Mouse (Mus musculus): ENCODE data around the gene Unc50. TPM values are rescaled to one million over a fixed set of nuclear protein-coding genes. Genes with fewer than 3 reads are reported as not detected.

Gene Unc50
- polyA plus RNA-seq, 1 experiment = 65.9 TPM

DNA sequence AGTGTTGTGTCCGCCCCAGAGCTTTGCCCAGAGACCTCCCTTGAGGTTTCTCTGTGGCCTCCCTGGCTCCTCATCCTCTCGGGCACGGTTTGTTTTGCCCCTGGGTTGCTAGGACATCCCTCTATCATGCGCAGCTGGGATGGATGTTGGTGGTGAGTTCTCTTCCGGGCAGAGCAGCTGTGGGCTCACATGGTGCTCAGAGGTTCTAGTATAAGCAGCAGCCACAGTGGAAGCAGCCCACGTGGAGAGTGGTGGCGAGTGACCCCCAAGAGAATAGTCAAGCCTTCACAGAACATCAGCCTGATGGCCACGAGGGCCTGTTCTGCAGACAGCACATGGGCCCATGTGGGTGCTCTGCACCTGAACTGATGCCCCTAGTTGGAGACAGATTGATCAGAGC, 22.7 kb upstream of the Unc50 start:
- Histone ChIP-seq H3K4me1 (ENCODE audit: control insufficient read depth, insufficient read depth, low read length) (peaks cover 10% of the 10 kb centered on the region), H3K27ac (ENCODE audit: insufficient read depth, low read depth, low read length) (no peak overlapping the region), H3K4me3 (ENCODE audit: insufficient read depth, low read length) (no peak overlapping the region)
- TF ChIP-seq CTCF (IDR thresholded peaks at IDR 0.05; ENCODE audit: low read depth, low read length) (no peak), POLR2A (IDR thresholded peaks at IDR 0.05; ENCODE audit: borderline replicate concordance, low read depth, low read length) (no peak)

GRCm38 (mm10) chr1:37408059-37408458, 21.9 kb upstream of the Unc50 start:
- H3K4me1 ChIP-seq (ENCODE audit: control insufficient read depth, insufficient read depth, low read length) = peaks cover 10% of the 10 kb centered on the region
- H3K4me3 ChIP-seq (ENCODE audit: insufficient read depth, low read length) = no peak overlapping the region
- no peak for TF ChIP-seq CTCF (IDR thresholded peaks at IDR 0.05; ENCODE audit: low read depth, low read length)
- TF ChIP-seq POLR2A (IDR thresholded peaks at IDR 0.05; ENCODE audit: borderline replicate concordance, low read depth, low read length) = no peak
- H3K27ac ChIP-seq (ENCODE audit: insufficient read depth, low read depth, low read length) = no peak overlapping the region

DNA sequence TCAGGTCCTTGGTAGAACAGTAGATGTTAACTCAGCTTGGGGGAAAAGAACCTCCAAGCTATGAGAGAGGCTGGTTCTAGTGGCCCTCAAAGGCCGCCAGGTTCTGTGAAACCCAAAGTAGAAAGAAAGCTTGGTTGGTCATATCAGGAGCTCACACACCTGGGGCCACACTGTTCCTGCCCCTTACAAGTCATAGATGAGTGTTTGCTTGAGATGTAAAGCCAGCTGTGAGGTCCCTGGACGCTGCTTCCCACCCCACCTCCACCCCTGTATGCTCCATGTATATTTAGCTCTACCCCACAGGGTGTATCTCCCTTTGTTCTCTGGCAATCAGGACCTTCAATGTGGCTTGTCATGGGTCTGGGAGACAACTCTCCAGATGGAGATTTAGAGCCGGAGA, 21.3 kb upstream of the Unc50 start:
- Histone ChIP-seq H3K4me1 (ENCODE audit: control insufficient read depth, insufficient read depth, low read length) (peaks cover 10% of the 10 kb centered on the region), H3K27ac (ENCODE audit: insufficient read depth, low read depth, low read length) (no peak overlapping the region)
- TF ChIP-seq CTCF (IDR thresholded peaks at IDR 0.05; ENCODE audit: low read depth, low read length) (no peak), POLR2A (IDR thresholded peaks at IDR 0.05; ENCODE audit: borderline replicate concordance, low read depth, low read length) (no peak)

GRCm38 (mm10) chr1:37409647-37410046, 20.3 kb upstream of the Unc50 start:
- no peak overlapping the region for H3K4me3 ChIP-seq (ENCODE audit: insufficient read depth, low read length)
- TF ChIP-seq POLR2A (IDR thresholded peaks at IDR 0.05; ENCODE audit: borderline replicate concordance, low read depth, low read length) (no peak), CTCF (IDR thresholded peaks at IDR 0.05; ENCODE audit: low read depth, low read length) (no peak)

More for the DNA sequence above, 21.3 kb upstream of the Unc50 start:
- H3K4me3 ChIP-seq (ENCODE audit: insufficient read depth, low read length) = no peak overlapping the region

GRCm38 (mm10) chr1:37415394-37415793, 14.5 kb upstream of the Unc50 start:
- H3K4me1 ChIP-seq (ENCODE audit: control insufficient read depth, insufficient read depth, low read length) = no peaks in the 10 kb centered on the region
- H3K4me3 ChIP-seq (ENCODE audit: insufficient read depth, low read length) = no peak overlapping the region
- H3K27ac ChIP-seq (ENCODE audit: insufficient read depth, low read depth, low read length) = no peak overlapping the region
- TF ChIP-seq POLR2A (IDR thresholded peaks at IDR 0.05; ENCODE audit: borderline replicate concordance, low read depth, low read length) = no peak
- TF ChIP-seq CTCF (IDR thresholded peaks at IDR 0.05; ENCODE audit: low read depth, low read length) = no peak

More at GRCm38 (mm10) chr1:37409647-37410046, 20.3 kb upstream of the Unc50 start:
- peaks cover 10% of the 10 kb centered on the region for H3K4me1 ChIP-seq (ENCODE audit: control insufficient read depth, insufficient read depth, low read length)
- H3K27ac ChIP-seq (ENCODE audit: insufficient read depth, low read depth, low read length) = no peak overlapping the region

- peak; percentile 98 for TF ChIP-seq CTCF (IDR thresholded peaks at IDR 0.05; ENCODE audit: low read depth, low read length)
- no peak for TF ChIP-seq POLR2A (IDR thresholded peaks at IDR 0.05; ENCODE audit: borderline replicate concordance, low read depth, low read length)
- Histone ChIP-seq H3K4me3 (ENCODE audit: insufficient read depth, low read length) (no peak overlapping the region), H3K27ac (ENCODE audit: insufficient read depth, low read depth, low read length) (no peak overlapping the region), H3K4me1 (ENCODE audit: control insufficient read depth, insufficient read depth, low read length) (peaks cover 2% of the 10 kb centered on the region; the same call in 1 of the 2 replicates)
These were observed 10.5 kb upstream of the Unc50 start for GRCm38 (mm10) chr1:37419420-37419819.

GRCm38 (mm10) chr1:37427144-37427875, 2.6 kb upstream of the Unc50 start:
- peak overlapping the region; percentile 66 for H3K27ac ChIP-seq (ENCODE audit: insufficient read depth, low read depth, low read length)
- TF ChIP-seq CTCF (IDR thresholded peaks at IDR 0.05; ENCODE audit: low read depth, low read length) = no peak
- no peak for TF ChIP-seq POLR2A (IDR thresholded peaks at IDR 0.05; ENCODE audit: borderline replicate concordance, low read depth, low read length)
- no peak overlapping the region for H3K4me3 ChIP-seq (ENCODE audit: insufficient read depth, low read length)
- H3K4me1 ChIP-seq (ENCODE audit: control insufficient read depth, insufficient read depth, low read length) = peaks cover 22% of the 10 kb centered on the region

DNA sequence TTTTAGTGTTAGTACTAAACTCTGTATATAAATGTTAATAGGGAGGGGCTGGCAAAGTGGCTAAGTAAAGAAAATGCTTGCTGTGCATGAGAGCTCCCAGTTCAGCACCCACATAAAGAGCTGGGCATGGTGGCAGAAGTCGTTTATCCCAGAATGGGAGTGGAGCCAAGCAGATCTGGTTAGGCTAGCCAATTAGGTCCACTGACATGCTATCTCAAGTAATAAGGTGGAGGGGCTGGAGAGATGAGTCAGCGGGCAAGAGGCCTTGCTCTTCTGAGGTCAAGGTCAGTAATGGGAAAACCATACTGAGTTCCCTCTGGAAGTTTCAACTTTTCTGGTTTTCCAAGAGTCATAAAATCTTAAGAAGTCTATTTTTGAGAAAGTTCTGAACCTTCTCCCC, 1.0 kb upstream of the Unc50 start:
- TF ChIP-seq CTCF (IDR thresholded peaks at IDR 0.05; ENCODE audit: low read depth, low read length) (no peak), POLR2A (IDR thresholded peaks at IDR 0.05; ENCODE audit: borderline replicate concordance, low read depth, low read length) (no peak)
- peak overlapping the region; percentile 36 for H3K27ac ChIP-seq (ENCODE audit: insufficient read depth, low read depth, low read length)
- peaks cover 22% of the 10 kb centered on the region for H3K4me1 ChIP-seq (ENCODE audit: control insufficient read depth, insufficient read depth, low read length)
- peak overlapping the region; percentile 89 for H3K4me3 ChIP-seq (ENCODE audit: insufficient read depth, low read length)

- no peak overlapping the region for H3K27ac ChIP-seq (ENCODE audit: insufficient read depth, low read depth, low read length)
These were observed 430 bp downstream of the Unc50 start for GRCm38 (mm10) chr1:37430297-37430840.

DNA sequence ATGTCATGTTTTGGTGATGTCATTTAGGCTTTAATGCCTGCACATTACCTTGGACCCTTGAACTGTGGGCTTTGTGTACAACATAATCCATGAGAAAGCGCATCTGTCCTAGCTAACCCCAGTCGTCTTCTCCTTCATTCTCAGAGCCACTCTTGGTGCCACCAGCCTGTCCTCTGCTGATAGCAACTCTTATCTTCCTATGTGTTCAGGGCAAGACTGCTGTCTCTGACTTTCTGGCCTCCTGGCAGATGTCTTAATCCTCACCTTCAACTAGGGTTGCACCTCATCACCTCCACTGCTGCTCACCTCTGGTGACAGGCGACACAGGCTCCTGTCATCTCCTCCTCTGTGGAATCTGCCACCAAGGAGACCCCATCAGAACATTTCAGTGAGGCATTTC, 6.5 kb downstream of the Unc50 start:
- Histone ChIP-seq H3K4me3 (ENCODE audit: insufficient read depth, low read length) (no peak overlapping the region), H3K4me1 (ENCODE audit: control insufficient read depth, insufficient read depth, low read length) (peaks cover 3% of the 10 kb centered on the region), H3K27ac (ENCODE audit: insufficient read depth, low read depth, low read length) (no peak overlapping the region)
- TF ChIP-seq POLR2A (IDR thresholded peaks at IDR 0.05; ENCODE audit: borderline replicate concordance, low read depth, low read length) (no peak), CTCF (IDR thresholded peaks at IDR 0.05; ENCODE audit: low read depth, low read length) (no peak)

More at GRCm38 (mm10) chr1:37430297-37430840, 430 bp downstream of the Unc50 start:
- Histone ChIP-seq H3K4me1 (ENCODE audit: control insufficient read depth, insufficient read depth, low read length) (peaks cover 22% of the 10 kb centered on the region), H3K4me3 (ENCODE audit: insufficient read depth, low read length) (peak overlapping the region; percentile 76)
- no peak for TF ChIP-seq CTCF (IDR thresholded peaks at IDR 0.05; ENCODE audit: low read depth, low read length)
- TF ChIP-seq POLR2A (IDR thresholded peaks at IDR 0.05; ENCODE audit: borderline replicate concordance, low read depth, low read length) = no peak
